Comparison of ENCODE assay signal across 12 mouse cellular contexts in the genomic region with DNA sequence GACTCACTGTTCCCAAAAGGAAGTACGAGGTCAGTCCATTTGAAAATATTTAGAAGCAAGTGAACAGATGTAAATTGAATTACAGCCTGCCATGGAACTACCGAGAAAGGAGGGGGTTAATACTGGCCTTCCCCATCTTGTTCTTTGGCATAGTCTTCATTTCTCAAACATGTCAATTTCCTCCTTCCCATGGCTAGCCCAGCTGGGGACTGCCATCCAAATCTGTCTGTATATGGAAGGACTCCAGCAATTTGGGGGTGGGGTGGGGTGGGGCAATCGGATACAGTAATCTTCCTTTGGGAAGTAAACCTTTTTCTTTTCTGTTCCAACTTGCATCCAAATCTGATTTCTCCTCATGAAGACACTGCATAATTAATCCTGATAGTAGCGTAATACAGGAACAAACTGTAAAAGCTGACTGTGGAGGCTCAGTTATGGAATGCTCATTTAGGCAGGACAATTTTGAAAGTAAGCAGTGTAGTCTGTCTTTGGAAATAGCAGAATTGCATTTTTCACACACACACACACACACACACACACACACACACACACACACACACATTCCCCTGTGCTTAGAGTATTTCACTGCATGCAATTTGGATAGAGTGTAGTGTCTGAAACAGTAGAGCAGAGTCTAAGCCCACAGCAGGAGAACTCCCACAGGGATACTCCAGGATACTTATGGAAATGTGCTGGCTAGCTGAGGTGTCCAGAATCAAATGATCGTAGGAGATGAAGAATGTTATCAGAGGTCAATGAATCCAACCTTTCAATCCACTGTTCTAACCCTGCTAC. TPM values are rescaled to one million over a fixed set of nuclear protein-coding genes. Genes with fewer than 3 reads are reported as not detected.
A peak's percentile ranks its signal among the peaks of the same experiment; 100 is the strongest.
DNase-seq lines count a peak whose midpoint lies in the region; ATAC-seq and TF ChIP-seq lines count a peak whose summit lies in the region.
"Had no signal": no experiment of that assay in that cellular context is flagged by ENCODE, and none has a peak within 500 bp of the region (broad histone marks: within the 10 kb centered on the region; RNA-seq: fewer than 3 reads in every experiment).

No protein-coding gene starts in this region.

- TF ChIP-seq CTCF in lung, postnatal 0 days (IDR thresholded peaks at IDR 0.05), result no peak

- 81% methylated on average over 5 of the region's 5 CpGs for WGBS in forebrain, embryonic 11.5 days
- 77% methylated on average over 5 of the region's 5 CpGs for WGBS in forebrain, embryonic 10.5 days
- WGBS in lung, postnatal 0 days, result 61% methylated on average over 5 of the region's 5 CpGs
- 56% methylated on average over 5 of the region's 5 CpGs for WGBS in hindbrain, embryonic 13.5 days
- WGBS in neural tube, embryonic 14.5 days, result 47% methylated on average over 5 of the region's 5 CpGs

- H3K9me3 ChIP-seq in forebrain, embryonic 11.5 days (ENCODE audit: control insufficient read depth, low read length), result no peaks in the 10 kb centered on the region
- H3K9me3 ChIP-seq in forebrain, embryonic 10.5 days, result no peaks in the 10 kb centered on the region
- no peaks in the 10 kb centered on the region for H3K9me3 ChIP-seq in lung, postnatal 0 days (ENCODE audit: low read length)
- no peaks in the 10 kb centered on the region for H3K9me3 ChIP-seq in hindbrain, embryonic 13.5 days
- no peaks in the 10 kb centered on the region for H3K9me3 ChIP-seq in neural tube, embryonic 14.5 days (ENCODE audit: control insufficient read depth, low read length)
- H3K9me3 ChIP-seq: limb, embryonic 15.5 days had no signal

- DNase-seq in forebrain, embryonic 11.5 days (ENCODE audit: low spot score), result no peak
- no peak for DNase-seq in forebrain, embryonic 10.5 days (ENCODE audit: extremely low spot score, low spot score)
- DNase-seq in lung, postnatal 0 days (ENCODE audit: low spot score), result no peak
- no peak for DNase-seq in lung, postnatal 25 days (ENCODE audit: low spot score)
- no peak for DNase-seq in c-Kit-positive CD71-positive TER-119-positive erythroid progenitor cells, embryonic 14.5 days (ENCODE audit: low spot score)
- no peak for DNase-seq in urinary bladder, postnatal 36 days (ENCODE audit: low spot score in 2 of 2)
- DNase-seq: heart, adult 2 months; kidney, postnatal 10 days had no signal

- TF ChIP-seq EP300 in lung, postnatal 0 days (IDR thresholded peaks at IDR 0.05), result no peak

- no peak overlapping the region for H3K9ac ChIP-seq in forebrain, embryonic 11.5 days (ENCODE audit: low read length)
- H3K9ac ChIP-seq in lung, postnatal 0 days (replicated peaks; ENCODE audit: low read depth), result no peak overlapping the region
- H3K9ac ChIP-seq in hindbrain, embryonic 13.5 days, result peak overlapping the region; percentile 61; the same call in 1 of the 2 replicates
- 0 out of 2 replicates have a peak overlapping the region, but pooled peaks have one; percentile 2 for H3K9ac ChIP-seq in neural tube, embryonic 14.5 days (replicated peaks; ENCODE audit: low read depth, low read length)
- H3K9ac ChIP-seq: limb, embryonic 15.5 days had no signal

- no peak overlapping the region for H3K27ac ChIP-seq in forebrain, embryonic 11.5 days (ENCODE audit: low read depth, low read length)
- H3K27ac ChIP-seq in forebrain, embryonic 10.5 days, result no peak overlapping the region
- H3K27ac ChIP-seq in lung, postnatal 0 days (ENCODE audit: low read length), result no peak overlapping the region
- peak overlapping the region; percentile 58 for H3K27ac ChIP-seq in hindbrain, embryonic 13.5 days
- H3K27ac ChIP-seq in neural tube, embryonic 14.5 days (ENCODE audit: low read depth, low read length), result no peak overlapping the region
- H3K27ac ChIP-seq: heart, adult 2 months; limb, embryonic 15.5 days had no signal

- peak overlapping the region; percentile 5; the same call in 1 of the 2 replicates for H3K4me2 ChIP-seq in forebrain, embryonic 11.5 days (ENCODE audit: low read depth, low read length, severe bottlenecking)
- H3K4me2 ChIP-seq in lung, postnatal 0 days (replicated peaks; ENCODE audit: low read depth, low read length), result peak overlapping the region; percentile 25; the same call in 1 of the 2 replicates
- peak overlapping the region; percentile 62 for H3K4me2 ChIP-seq in hindbrain, embryonic 13.5 days
- peak overlapping the region; percentile 60 for H3K4me2 ChIP-seq in neural tube, embryonic 14.5 days (ENCODE audit: low read depth, low read length)

- 0 out of 2 replicates have a peak, but pooled peaks cover 2% of the 10 kb centered on the region for H3K4me1 ChIP-seq in forebrain, embryonic 11.5 days (replicated peaks; ENCODE audit: control insufficient read depth, insufficient read depth, low read length)
- H3K4me1 ChIP-seq in forebrain, embryonic 10.5 days, result peaks cover 18% of the 10 kb centered on the region
- H3K4me1 ChIP-seq in lung, postnatal 0 days (ENCODE audit: insufficient read depth, low read depth, low read length), result no peaks in the 10 kb centered on the region
- peaks cover 45% of the 10 kb centered on the region for H3K4me1 ChIP-seq in hindbrain, embryonic 13.5 days (replicated peaks)
- H3K4me1 ChIP-seq in neural tube, embryonic 14.5 days (ENCODE audit: control insufficient read depth, insufficient read depth, low read length), result peaks cover 11% of the 10 kb centered on the region; the same call in 1 of the 2 replicates

- peaks cover 3% of the 10 kb centered on the region; the same call in 1 of the 2 replicates for H3K27me3 ChIP-seq in forebrain, embryonic 11.5 days (ENCODE audit: control insufficient read depth, insufficient read depth, low read length)
- H3K27me3 ChIP-seq in forebrain, embryonic 10.5 days (ENCODE audit: poor library complexity, severe bottlenecking), result peaks cover 69% of the 10 kb centered on the region
- no peaks in the 10 kb centered on the region for H3K27me3 ChIP-seq in lung, postnatal 0 days (replicated peaks; ENCODE audit: insufficient read depth, low read length)
- H3K27me3 ChIP-seq in hindbrain, embryonic 13.5 days, result no peaks in the 10 kb centered on the region
- peaks cover 4% of the 10 kb centered on the region; the same call in 1 of the 2 replicates for H3K27me3 ChIP-seq in neural tube, embryonic 14.5 days (ENCODE audit: control insufficient read depth, insufficient read depth, low read length)

- H3K36me3 ChIP-seq in forebrain, embryonic 11.5 days (ENCODE audit: control insufficient read depth, insufficient read depth, low read length), result no peaks in the 10 kb centered on the region
- no peaks in the 10 kb centered on the region for H3K36me3 ChIP-seq in forebrain, embryonic 10.5 days (replicated peaks)
- H3K36me3 ChIP-seq in lung, postnatal 0 days (ENCODE audit: insufficient read depth, low read length), result no peaks in the 10 kb centered on the region
- no peaks in the 10 kb centered on the region for H3K36me3 ChIP-seq in hindbrain, embryonic 13.5 days
- H3K36me3 ChIP-seq in neural tube, embryonic 14.5 days (ENCODE audit: control insufficient read depth, insufficient read depth, low read length), result no peaks in the 10 kb centered on the region
- H3K36me3 ChIP-seq: limb, embryonic 15.5 days had no signal

- no peak for ATAC-seq in forebrain, embryonic 11.5 days (replicated peaks; ENCODE audit: low FRiP score)
- no peak for ATAC-seq in lung, postnatal 0 days
- no peak for ATAC-seq in hindbrain, embryonic 13.5 days (ENCODE audit: low FRiP score)
- ATAC-seq in neural tube, embryonic 14.5 days (ENCODE audit: low read depth), result no peak

- H3K4me3 ChIP-seq in forebrain, embryonic 11.5 days (ENCODE audit: low read depth, low read length), result 0 out of 2 replicates have a peak overlapping the region, but pooled peaks have one; percentile 23
- no peak overlapping the region; the same call in 1 of the 2 replicates for H3K4me3 ChIP-seq in forebrain, embryonic 10.5 days
- no peak overlapping the region for H3K4me3 ChIP-seq in lung, postnatal 0 days (ENCODE audit: low read depth, low read length)
- H3K4me3 ChIP-seq in hindbrain, embryonic 13.5 days, result peak overlapping the region; percentile 46
- peak overlapping the region; percentile 40 for H3K4me3 ChIP-seq in neural tube, embryonic 14.5 days (ENCODE audit: low read depth, low read length)
- H3K4me3 ChIP-seq: erythroblast, embryonic 14.5 days; heart, adult 2 months had no signal

RNA-seq across cellular contexts. Expression of a gene that starts 1.9 kb away (rescaled TPM):
- 13.6 and 14.7 TPM in 2 replicates for polyA plus RNA-seq in forebrain, embryonic 11.5 days (2014; fragmentation: Nextera tagmentation; extraction: Ambion mirVana)
- polyA plus RNA-seq in forebrain, embryonic 10.5 days (2016; fragmentation: Nextera tagmentation; extraction: Ambion mirVana), result 3.0 and 4.8 TPM in 2 replicates
- polyA plus RNA-seq in lung, postnatal 0 days (2015; fragmentation: Nextera tagmentation; extraction: Ambion mirVana), result 21.6 and 23.1 TPM in 2 replicates
- polyA plus RNA-seq in hindbrain, embryonic 13.5 days (2015; fragmentation: Nextera tagmentation; extraction: Ambion mirVana), result 31.8 and 35.4 TPM in 2 replicates
- 37.2 and 37.3 TPM in 2 replicates for polyA plus RNA-seq in neural tube, embryonic 14.5 days (2014; fragmentation: Nextera tagmentation; extraction: Ambion mirVana)
- polyA plus RNA-seq: erythroblast, embryonic 14.5 days had no signal

Comparison
In these comparisons a context has a peak if more than half of its experiments do, and no peak if none do; other contexts are left out.
1. H3K4me3 ChIP-seq: peak in forebrain, embryonic 11.5 days (single experiment), hindbrain, embryonic 13.5 days (single experiment) and neural tube, embryonic 14.5 days (single experiment); none in forebrain, embryonic 10.5 days (single experiment) and lung, postnatal 0 days (single experiment).
2. H3K4me2 ChIP-seq: peak in every context shown above with its lines; median percentile 62 in hindbrain, embryonic 13.5 days; 60 in neural tube, embryonic 14.5 days; 25 in lung, postnatal 0 days; 5 in forebrain, embryonic 11.5 days.
3. H3K9ac ChIP-seq: peak in hindbrain, embryonic 13.5 days (single experiment) and neural tube, embryonic 14.5 days (single experiment); none in forebrain, embryonic 11.5 days (single experiment) and lung, postnatal 0 days (single experiment).